Mouse (Mus musculus) spleen, adult 2 months (tissue): ENCODE measurements around the gene Adgrv1. TPM values are rescaled to one million over a fixed set of nuclear protein-coding genes. Genes with fewer than 3 reads are reported as not detected.

Source experiments
- DNase-seq, 2 experiments: peaks; one replicate each; pipeline versions ENCODE4 v3.0.0 to v3.0.0-alpha.2; 2012 to 2021; ENCODE audit warnings: low spot score in 2 of 2, low read depth in 1 of 2
- H3K27ac ChIP-seq: fragments of 200-500 bp; 2 replicates; pipeline ENCODE4 v1.5.1; 2012; ENCODE audit warnings: low read length, inconsistent platforms; ENCODE audit not compliant: insufficient read depth
- H3K27me3 ChIP-seq: fragments of 200-500 bp; 2 replicates; pipeline ENCODE4 v1.6.1; 2012; ENCODE audit warnings: mild to moderate bottlenecking, moderate library complexity, low read length, inconsistent platforms; ENCODE audit not compliant: control insufficient read depth, insufficient read depth
- H3K36me3 ChIP-seq: fragments of 200-500 bp; 2 replicates; pipeline ENCODE4 v1.6.1; 2012; ENCODE audit warnings: mild to moderate bottlenecking, low read length, inconsistent platforms; ENCODE audit not compliant: control insufficient read depth, insufficient read depth
- H3K4me1 ChIP-seq: fragments of 200-500 bp; 2 replicates; pipeline ENCODE4 v1.6.1; 2011; ENCODE audit warnings: inconsistent platforms; ENCODE audit not compliant: control insufficient read depth, insufficient read depth, insufficient read length
- H3K4me3 ChIP-seq: fragments of 200-500 bp; 2 replicates; pipeline ENCODE4 v1.5.1; 2011; ENCODE audit warnings: mild to moderate bottlenecking, inconsistent platforms; ENCODE audit not compliant: insufficient read depth, insufficient read length; ENCODE audit errors: extremely low read depth
- CTCF ChIP-seq: fragments of 200-500 bp; IDR thresholded peaks from 2 replicates; pipeline ENCODE4 v1.5.1; 2011; ENCODE audit warnings: mild to moderate bottlenecking, inconsistent platforms; ENCODE audit not compliant: insufficient read depth, insufficient read length, insufficient replicate concordance; ENCODE audit errors: extremely low read depth
- POLR2A ChIP-seq: fragments of 200-500 bp; IDR thresholded peaks from 2 replicates; pipeline ENCODE4 v1.6.1; 2011; ENCODE audit warnings: low read depth, low read length, inconsistent platforms
- WGBS: fragments of 180-500 bp; shearing (Covaris S2); methylation state at CpG from one replicate; pipeline ENCODE4 v1.1.7; 2018; 5-methylcytosine and 5-hydroxymethylcytosine counted together
- polyA plus RNA-seq: library from polyadenylated mRNA; depleted of rRNA; stranded (reverse); fragments of >200 nt; gene quantifications from 2 replicates; pipeline ENCODE4 v1.2.3, GENCODE M21; 2012

Adgrv1 gene
- polyA plus RNA-seq, 1 experiment = 0.28 TPM

DNA sequence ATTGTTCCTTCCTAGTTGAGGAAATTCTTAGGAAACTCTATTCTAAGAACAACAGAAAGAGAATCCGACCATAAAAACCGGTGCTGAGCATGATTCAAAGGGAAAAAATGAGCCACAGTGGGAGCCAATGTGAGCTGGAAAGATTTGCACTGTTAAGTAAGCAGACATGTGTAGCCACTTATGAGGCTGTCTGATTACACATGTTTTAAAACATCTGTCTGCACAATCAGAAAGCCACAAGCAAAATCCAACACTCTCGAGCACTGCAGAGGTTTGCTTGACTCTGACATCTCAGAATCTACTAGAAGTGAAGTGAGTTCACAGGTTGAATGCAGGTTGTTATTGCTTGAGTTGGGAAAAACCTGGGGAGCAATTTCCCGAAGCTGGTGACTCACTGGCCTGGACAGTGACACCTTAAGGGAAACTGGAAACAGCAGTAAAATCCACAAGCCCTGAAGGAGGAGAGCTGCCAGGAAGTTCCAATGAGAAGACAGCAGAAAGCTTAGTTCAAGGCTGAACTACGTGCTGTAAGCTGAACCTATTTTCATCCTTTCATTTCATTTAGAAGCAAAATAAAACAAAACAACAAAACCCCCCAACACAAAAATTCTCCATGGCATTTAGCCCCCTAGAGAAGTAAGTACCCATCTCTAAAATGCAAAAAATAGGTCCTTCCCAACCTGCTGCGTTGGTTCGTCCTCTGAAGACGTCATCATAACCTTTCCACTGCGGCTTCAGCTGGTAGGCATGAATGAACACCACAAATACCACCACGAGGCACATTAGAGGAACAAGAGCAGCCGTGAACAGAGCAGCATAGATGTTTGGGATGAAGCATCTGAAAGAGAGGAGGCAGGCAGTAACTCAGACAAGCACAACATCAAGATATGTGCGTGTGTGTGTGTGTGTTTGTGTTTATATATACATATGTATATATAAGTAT lies 450.7 kb downstream of the Adgrv1 start:
- DNase-seq = no peak
- H3K4me3 ChIP-seq = no peak overlapping the region
- WGBS = 75% methylated on average over 12 of the region's 12 CpGs

GRCm38 (mm10) chr13:81181459-81181858 lies 451.5 kb downstream of the Adgrv1 start:
- Histone ChIP-seq H3K36me3 (no peaks in the 10 kb centered on the region), H3K4me3 (no peak overlapping the region), H3K27me3 (no peaks in the 10 kb centered on the region), H3K4me1 (peaks cover 3% of the 10 kb centered on the region; the same call in 1 of the 2 replicates), H3K27ac (no peak overlapping the region)
- DNase-seq = no peak
- WGBS = 83% methylated on average over 4 of the region's 4 CpGs
- TF ChIP-seq CTCF = no peak
- no peak for TF ChIP-seq POLR2A

More for the DNA sequence above, 450.7 kb downstream of the Adgrv1 start:
- H3K27ac ChIP-seq = no peak overlapping the region
- H3K27me3 ChIP-seq = no peaks in the 10 kb centered on the region
- H3K4me1 ChIP-seq = peaks cover 2% of the 10 kb centered on the region; the same call in 1 of the 2 replicates
- H3K36me3 ChIP-seq = no peaks in the 10 kb centered on the region
- TF ChIP-seq POLR2A (no peak), CTCF (no peak)

DNA sequence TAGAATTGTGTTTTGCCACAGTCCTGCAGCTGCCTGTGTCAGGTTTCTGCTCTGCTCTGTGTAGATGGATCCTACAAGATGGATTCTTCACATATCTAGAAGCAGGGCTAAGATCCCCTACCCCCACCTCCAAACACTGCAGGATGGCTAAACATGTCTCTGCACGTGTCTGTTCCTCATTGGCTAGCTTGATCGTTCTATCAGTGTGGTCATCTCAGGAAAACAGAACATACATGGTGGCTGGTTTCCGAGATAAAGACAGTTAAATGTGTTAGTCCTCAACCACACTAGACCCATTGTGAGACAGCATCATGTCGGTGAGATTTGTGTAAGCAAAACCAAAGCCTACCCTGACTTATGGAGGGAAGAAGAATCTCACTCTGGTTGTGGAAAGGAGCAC lies 456.1 kb downstream of the Adgrv1 start:
- 26% methylated on average over 4 of the region's 4 CpGs for WGBS
- Histone ChIP-seq H3K4me3 (no peak overlapping the region), H3K27ac (no peak overlapping the region), H3K36me3 (no peaks in the 10 kb centered on the region), H3K4me1 (peaks cover 6% of the 10 kb centered on the region; the same call in 1 of the 2 replicates), H3K27me3 (no peaks in the 10 kb centered on the region)
- TF ChIP-seq POLR2A (no peak), CTCF (no peak)
- no peak for DNase-seq

DNA sequence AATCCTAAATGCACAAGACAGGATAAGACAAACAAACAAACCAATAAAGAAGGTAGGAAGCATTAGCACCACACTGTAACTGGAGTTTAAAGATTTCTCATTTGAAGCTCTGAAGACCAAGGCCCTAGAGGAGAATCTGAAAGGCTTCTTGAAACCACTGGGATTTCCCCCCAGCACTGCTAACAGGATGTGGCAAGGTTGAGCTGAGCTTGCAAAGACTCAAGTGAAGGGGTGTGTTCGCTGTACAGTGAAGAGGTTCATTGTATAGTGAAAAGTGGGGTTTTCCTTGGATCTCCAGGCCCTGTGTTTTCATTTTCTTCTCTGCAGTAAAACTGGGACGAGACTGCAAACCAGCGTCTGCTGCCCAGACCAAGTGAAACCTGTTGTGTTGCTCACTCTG lies 456.9 kb downstream of the Adgrv1 start:
- Histone ChIP-seq H3K27ac (no peak overlapping the region), H3K27me3 (no peaks in the 10 kb centered on the region), H3K4me3 (no peak overlapping the region), H3K4me1 (peaks cover 6% of the 10 kb centered on the region; the same call in 1 of the 2 replicates), H3K36me3 (no peaks in the 10 kb centered on the region)
- TF ChIP-seq CTCF (no peak), POLR2A (no peak)
- 5% methylated on average over 3 of the region's 3 CpGs for WGBS
- DNase-seq = peak; percentile 29 to 42

DNA sequence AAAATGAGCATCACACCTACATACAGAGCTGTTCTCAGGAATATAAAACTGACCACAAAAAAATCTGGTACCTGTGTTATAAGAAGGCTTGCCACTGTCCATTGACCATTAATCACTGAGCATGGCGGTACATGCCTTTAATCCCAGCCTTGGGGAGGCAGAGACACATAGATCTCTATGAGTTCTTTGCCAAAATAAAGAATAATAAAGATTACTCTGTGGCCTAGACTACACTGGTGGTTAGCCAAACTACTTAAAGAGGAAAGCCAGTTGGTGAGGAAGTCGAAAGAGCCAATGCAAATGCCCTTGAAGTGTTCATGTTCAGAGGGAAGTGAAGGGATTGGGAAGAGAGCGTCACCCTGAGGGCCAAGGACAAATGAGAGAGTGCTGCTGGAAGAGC lies 461.8 kb downstream of the Adgrv1 start:
- Histone ChIP-seq H3K27me3 (no peaks in the 10 kb centered on the region), H3K27ac (no peak overlapping the region), H3K36me3 (no peaks in the 10 kb centered on the region), H3K4me3 (no peak overlapping the region), H3K4me1 (peaks cover 4% of the 10 kb centered on the region; the same call in 1 of the 2 replicates)
- no peak for DNase-seq
- TF ChIP-seq POLR2A (no peak), CTCF (no peak)
- 74% methylated on average over 3 of the region's 3 CpGs for WGBS

DNA sequence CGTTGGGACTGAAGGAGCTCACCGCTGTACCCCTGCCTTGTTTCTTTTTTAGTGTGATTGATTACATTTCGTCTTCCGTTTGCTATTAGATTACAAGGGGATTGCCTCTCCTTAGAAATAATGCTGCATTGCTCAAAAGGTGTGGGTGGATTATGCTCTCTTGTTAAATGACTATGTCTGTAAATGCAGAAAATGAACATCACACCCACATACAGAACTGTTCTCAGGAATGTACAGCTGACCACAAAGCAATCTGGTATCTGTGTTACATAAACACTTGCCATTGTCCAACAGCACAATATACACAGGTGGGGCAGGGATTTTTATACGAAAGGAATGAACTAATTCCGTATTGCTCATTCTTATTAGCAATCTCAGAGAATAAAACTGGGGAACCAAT lies 465.5 kb downstream of the Adgrv1 start:
- no peak overlapping the region for H3K27ac ChIP-seq
- no peak overlapping the region for H3K4me3 ChIP-seq
- no peak for TF ChIP-seq POLR2A
- TF ChIP-seq CTCF = no peak
- no peaks in the 10 kb centered on the region for H3K4me1 ChIP-seq
- no peak for DNase-seq
- H3K27me3 ChIP-seq = no peaks in the 10 kb centered on the region
- WGBS = 90% methylated on average over 6 of the region's 6 CpGs
- no peaks in the 10 kb centered on the region for H3K36me3 ChIP-seq

DNA sequence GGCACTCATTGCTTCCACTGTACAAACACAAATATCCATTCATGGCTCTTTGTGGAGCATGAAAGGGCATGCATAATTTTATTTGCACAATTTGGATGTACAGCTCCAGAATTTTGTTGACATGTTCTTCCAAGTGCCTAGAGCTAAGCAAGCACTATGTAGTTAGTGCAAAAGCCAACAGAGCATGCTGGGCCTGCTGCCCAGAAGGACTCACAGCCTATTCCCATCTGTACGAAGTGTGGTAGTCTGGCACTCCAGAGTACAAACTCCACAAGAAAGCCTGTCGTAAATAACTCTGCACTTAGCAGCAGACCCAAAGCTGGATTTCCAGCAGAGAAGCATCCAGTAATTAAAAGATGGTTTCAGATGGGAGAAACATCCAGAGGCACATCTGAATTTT lies 473.1 kb downstream of the Adgrv1 start:
- Histone ChIP-seq H3K27me3 (no peaks in the 10 kb centered on the region), H3K4me1 (no peaks in the 10 kb centered on the region), H3K27ac (no peak overlapping the region), H3K36me3 (no peaks in the 10 kb centered on the region), H3K4me3 (no peak overlapping the region)
- no peak for TF ChIP-seq CTCF
- no peak for TF ChIP-seq POLR2A
- no peak for DNase-seq
- 92% methylated on average over 2 of the region's 2 CpGs for WGBS
